Mouse (Mus musculus) brain, embryonic 14.5 days (tissue): Measurements from ENCODE around the gene Tmod4.
"Not testable (repeated sequence)": the region's sequence is repeated elsewhere in the genome, so short reads cannot be mapped to it uniquely, and the experiment has no call there.

ENCODE experiments used
- CTCF ChIP-seq: fragments of 200-500 bp; IDR thresholded peaks from 2 replicates; pipeline ENCODE4 v1.5.1; 2012; ENCODE audit warnings: inconsistent platforms, mild to moderate bottlenecking, moderate library complexity, borderline replicate concordance; ENCODE audit not compliant: insufficient read depth, insufficient read length; ENCODE audit errors: extremely low read depth
- POLR2A ChIP-seq: fragments of 200-500 bp; IDR thresholded peaks from 2 replicates; pipeline ENCODE4 v1.6.1; 2012; ENCODE audit warnings: mild to moderate bottlenecking, inconsistent platforms, borderline replicate concordance; ENCODE audit not compliant: poor library complexity, insufficient read depth, insufficient read length, severe bottlenecking; ENCODE audit errors: extremely low read depth

GRCm38 (mm10) chr3:95132389-95132788 lies 8.1 kb downstream of the Tmod4 start:
- TF ChIP-seq CTCF, POLR2A: not testable (repeated sequence)
